Mouse (Mus musculus) thymus, postnatal 4 days (tissue): Measurements from ENCODE around the gene Col19a1.
"Not testable (repeated sequence)": the region's sequence is repeated elsewhere in the genome, so short reads cannot be mapped to it uniquely, and the experiment has no call there.

Experiments
- DNase-seq: peaks from one replicate; pipeline ENCODE4 v3.0.0; 2021

Gene Col19a1

GRCm38 (mm10) chr1:24587141-24587541 is at the start of gene Col19a1:
TSS of gene Col19a1 (minus strand) at chr1:24587472.
- peak; percentile 6 for DNase-seq

- no peak for DNase-seq
Observed at GRCm38 (mm10) chr1:24633553-24634132, 46.4 kb upstream of the Col19a1 start.

GRCm38 (mm10) chr1:24612556-24612955 is 25.3 kb upstream of the Col19a1 start:
- not testable (repeated sequence) for DNase-seq

GRCm38 (mm10) chr1:24595096-24595495 is 7.8 kb upstream of the Col19a1 start:
- DNase-seq: no peak

- DNase-seq: peak; percentile 10
Observed at GRCm38 (mm10) chr1:24586370-24587140, 717 bp downstream of the Col19a1 start.

- DNase-seq: no peak
Observed at GRCm38 (mm10) chr1:24572602-24573001, 14.7 kb downstream of the Col19a1 start.

- DNase-seq: no peak
Observed at GRCm38 (mm10) chr1:24564113-24564512, 23.2 kb downstream of the Col19a1 start.

- DNase-seq: no peak
Observed at GRCm38 (mm10) chr1:24558005-24558404, 29.3 kb downstream of the Col19a1 start.

GRCm38 (mm10) chr1:24553462-24553861 is 33.8 kb downstream of the Col19a1 start:
- no peak for DNase-seq

GRCm38 (mm10) chr1:24550560-24551280 is 36.6 kb downstream of the Col19a1 start:
- DNase-seq: no peak

GRCm38 (mm10) chr1:24550031-24550430 is 37.2 kb downstream of the Col19a1 start:
- no peak for DNase-seq

GRCm38 (mm10) chr1:24549050-24549449 is 38.2 kb downstream of the Col19a1 start:
- no peak for DNase-seq

- DNase-seq: no peak
Observed at GRCm38 (mm10) chr1:24547574-24547973, 39.7 kb downstream of the Col19a1 start.

GRCm38 (mm10) chr1:24539852-24540251 is 47.4 kb downstream of the Col19a1 start:
- DNase-seq: no peak

GRCm38 (mm10) chr1:24527194-24527593 is 60.1 kb downstream of the Col19a1 start:
- no peak for DNase-seq

- no peak for DNase-seq
Observed at GRCm38 (mm10) chr1:24517462-24517861, 69.8 kb downstream of the Col19a1 start.

GRCm38 (mm10) chr1:24515341-24515740 is 71.9 kb downstream of the Col19a1 start:
- no peak for DNase-seq

GRCm38 (mm10) chr1:24511536-24511935 is 75.7 kb downstream of the Col19a1 start:
- no peak for DNase-seq

GRCm38 (mm10) chr1:24495400-24495799 is 91.9 kb downstream of the Col19a1 start:
- DNase-seq: no peak

- DNase-seq: no peak
Observed at GRCm38 (mm10) chr1:24484161-24484560, 103.1 kb downstream of the Col19a1 start.

- no peak for DNase-seq
Observed at GRCm38 (mm10) chr1:24471096-24471710, 116.1 kb downstream of the Col19a1 start.

GRCm38 (mm10) chr1:24470633-24471032 is 116.6 kb downstream of the Col19a1 start:
- DNase-seq: no peak

- no peak for DNase-seq
Observed at GRCm38 (mm10) chr1:24461305-24461887, 125.9 kb downstream of the Col19a1 start.
